Mouse (Mus musculus): ENCODE data around the gene Ppp2r5c. TPM values are rescaled to one million over a fixed set of nuclear protein-coding genes. Genes with fewer than 3 reads are reported as not detected.
A peak's percentile ranks its signal among the peaks of the same experiment; 100 is the strongest.

Ppp2r5c gene
- polyA plus RNA-seq, 1 experiment from 2014 or later: 146 TPM

- no peak for ATAC-seq (ENCODE audit: low FRiP score, low read depth)
- no peaks in the 10 kb centered on the region for H3K9me3 ChIP-seq
- no peak overlapping the region for H3K9ac ChIP-seq
- H3K4me2 ChIP-seq (replicated peaks): no peak overlapping the region
- no peak overlapping the region for H3K4me3 ChIP-seq
- H3K27me3 ChIP-seq: no peaks in the 10 kb centered on the region
- H3K27ac ChIP-seq: no peak overlapping the region
- H3K4me1 ChIP-seq: no peaks in the 10 kb centered on the region
- no peaks in the 10 kb centered on the region for H3K36me3 ChIP-seq
- 77% methylated on average over 5 of the region's 5 CpGs for WGBS
Observed at GRCm38 (mm10) chr12:110424008-110424704, 22.8 kb upstream of the Ppp2r5c start.

GRCm38 (mm10) chr12:110426417-110427010 is 20.4 kb upstream of the Ppp2r5c start:
- H3K4me2 ChIP-seq (replicated peaks): no peak overlapping the region
- H3K36me3 ChIP-seq: no peaks in the 10 kb centered on the region
- no peaks in the 10 kb centered on the region for H3K4me1 ChIP-seq
- no peak overlapping the region for H3K4me3 ChIP-seq
- no peak for ATAC-seq (ENCODE audit: low FRiP score, low read depth)
- no peaks in the 10 kb centered on the region for H3K9me3 ChIP-seq
- no peak overlapping the region for H3K27ac ChIP-seq
- H3K27me3 ChIP-seq: no peaks in the 10 kb centered on the region
- 57% methylated on average over 13 of the region's 13 CpGs for WGBS
- no peak overlapping the region for H3K9ac ChIP-seq

- no peak overlapping the region for H3K9ac ChIP-seq
- no peak overlapping the region for H3K4me2 ChIP-seq (replicated peaks)
- H3K9me3 ChIP-seq: no peaks in the 10 kb centered on the region
- no peak for ATAC-seq (ENCODE audit: low FRiP score, low read depth)
- H3K4me1 ChIP-seq: no peaks in the 10 kb centered on the region
- no peaks in the 10 kb centered on the region for H3K36me3 ChIP-seq
- H3K4me3 ChIP-seq: no peak overlapping the region
- WGBS: 64% methylated on average over 12 of the region's 12 CpGs
- no peaks in the 10 kb centered on the region; the same call in 1 of the 2 replicates for H3K27me3 ChIP-seq
- no peak overlapping the region for H3K27ac ChIP-seq
Observed at GRCm38 (mm10) chr12:110429340-110429973, 17.5 kb upstream of the Ppp2r5c start.

DNA sequence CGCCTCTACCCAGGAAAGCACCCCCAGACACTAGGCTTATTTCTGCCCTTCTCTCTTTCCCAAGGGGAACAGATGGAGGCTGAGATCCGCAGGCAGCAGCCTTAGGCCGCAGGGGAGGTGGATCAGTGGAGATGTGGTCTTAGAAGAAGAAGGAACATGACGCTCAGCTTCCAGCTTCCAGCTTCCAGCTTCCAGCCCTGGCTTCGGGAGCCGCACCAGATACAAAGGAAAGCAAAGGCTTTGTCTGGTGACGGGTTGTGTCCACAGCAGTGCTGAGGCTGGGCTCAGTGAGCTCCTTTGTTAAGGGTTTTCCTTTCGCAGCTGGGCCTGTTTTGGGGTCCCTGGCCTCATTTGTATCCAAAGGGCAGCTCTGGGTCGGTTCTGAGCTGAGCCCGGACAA is 16.9 kb upstream of the Ppp2r5c start:
- no peak for ATAC-seq (ENCODE audit: low FRiP score, low read depth)

GRCm38 (mm10) chr12:110431805-110432204 is 15.1 kb upstream of the Ppp2r5c start:
- Histone ChIP-seq H3K4me3 (no peak overlapping the region), H3K27me3 (peaks cover 4% of the 10 kb centered on the region; the same call in 1 of the 2 replicates), H3K36me3 (no peaks in the 10 kb centered on the region), H3K9me3 (no peaks in the 10 kb centered on the region), H3K9ac (no peak overlapping the region; the same call in 1 of the 2 replicates), H3K4me2 (replicated peaks) (no peak overlapping the region), H3K27ac (no peak overlapping the region), H3K4me1 (no peaks in the 10 kb centered on the region)
- 65% methylated on average over 7 of the region's 7 CpGs for WGBS
- no peak for ATAC-seq (ENCODE audit: low FRiP score, low read depth)

More for the DNA sequence above, 16.9 kb upstream of the Ppp2r5c start:
- no peak overlapping the region for H3K4me3 ChIP-seq
- no peak overlapping the region for H3K4me2 ChIP-seq (replicated peaks)
- H3K9me3 ChIP-seq: no peaks in the 10 kb centered on the region
- H3K9ac ChIP-seq: no peak overlapping the region
- no peak overlapping the region for H3K27ac ChIP-seq
- H3K4me1 ChIP-seq: no peaks in the 10 kb centered on the region
- 80% methylated on average over 10 of the region's 10 CpGs for WGBS
- peaks cover under 1% of the 10 kb centered on the region; the same call in 1 of the 2 replicates for H3K27me3 ChIP-seq
- no peaks in the 10 kb centered on the region for H3K36me3 ChIP-seq

DNA sequence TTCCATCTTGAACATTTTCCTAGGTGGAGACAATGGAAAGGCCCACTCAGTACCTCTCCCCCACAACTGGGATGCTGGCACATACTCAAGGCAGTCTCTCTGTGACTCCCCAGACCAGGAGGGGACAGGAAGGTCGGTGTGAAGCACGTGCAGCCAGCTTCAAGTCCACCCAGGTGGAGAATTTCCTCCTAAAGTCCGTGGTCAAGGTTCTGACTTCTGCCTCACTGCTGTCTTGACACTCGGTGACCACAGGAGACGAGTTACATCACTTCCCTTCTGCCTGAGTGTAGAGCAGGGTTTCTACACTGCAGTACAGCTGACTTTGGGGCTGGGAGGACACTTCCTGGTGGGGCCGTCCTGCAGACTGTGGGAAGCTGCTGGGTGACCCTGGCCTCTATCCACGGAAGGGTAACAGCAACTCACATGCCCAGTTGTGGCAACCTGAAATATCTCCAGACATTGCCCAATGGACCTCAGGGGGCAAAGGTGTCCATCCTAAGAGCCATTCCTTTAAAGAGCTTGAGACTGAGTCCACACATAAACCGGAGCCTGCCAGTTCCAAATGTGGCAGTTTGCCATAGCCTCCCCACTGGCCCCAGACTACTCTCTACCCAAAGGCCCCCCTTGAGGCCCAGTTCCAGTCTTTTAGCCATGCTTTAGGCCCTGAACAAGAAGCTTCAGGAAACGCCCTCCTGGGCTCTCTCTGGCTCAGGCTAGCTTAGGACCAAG is 10.1 kb upstream of the Ppp2r5c start:
- ATAC-seq (ENCODE audit: low FRiP score, low read depth): no peak
- Histone ChIP-seq H3K4me3 (no peak overlapping the region), H3K36me3 (no peaks in the 10 kb centered on the region), H3K9me3 (peaks cover 6% of the 10 kb centered on the region; the same call in 1 of the 2 replicates), H3K9ac (no peak overlapping the region), H3K4me1 (peaks cover 5% of the 10 kb centered on the region; the same call in 1 of the 2 replicates), H3K27ac (no peak overlapping the region), H3K27me3 (peaks cover 4% of the 10 kb centered on the region; the same call in 1 of the 2 replicates), H3K4me2 (replicated peaks) (no peak overlapping the region)
- 71% methylated on average over 9 of the region's 9 CpGs for WGBS

DNA sequence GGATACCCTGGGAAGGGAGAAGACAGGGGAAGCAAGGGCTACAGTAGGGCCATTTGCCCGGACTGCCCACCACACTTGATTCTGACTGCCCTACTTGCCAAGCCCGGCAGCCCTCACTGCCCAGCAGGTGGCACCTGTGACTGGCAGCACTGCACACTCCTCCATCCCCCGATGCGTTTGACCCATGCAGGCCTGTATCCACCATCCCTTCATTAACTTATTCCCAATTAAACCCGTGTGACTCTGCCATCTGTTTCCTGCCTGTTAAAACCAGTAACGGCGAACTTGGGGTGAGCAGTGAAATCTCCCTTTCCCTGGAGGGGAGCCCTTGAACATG is 9.6 kb upstream of the Ppp2r5c start:
- no peak overlapping the region for H3K4me3 ChIP-seq
- H3K9ac ChIP-seq: no peak overlapping the region
- no peak overlapping the region for H3K27ac ChIP-seq
- no peaks in the 10 kb centered on the region for H3K36me3 ChIP-seq
- ATAC-seq (ENCODE audit: low FRiP score, low read depth): no peak
- H3K9me3 ChIP-seq: peaks cover 6% of the 10 kb centered on the region; the same call in 1 of the 2 replicates
- peaks cover 5% of the 10 kb centered on the region; the same call in 1 of the 2 replicates for H3K4me1 ChIP-seq
- WGBS: 31% methylated on average over 7 of the region's 7 CpGs
- peaks cover 4% of the 10 kb centered on the region; the same call in 1 of the 2 replicates for H3K27me3 ChIP-seq
- no peak overlapping the region for H3K4me2 ChIP-seq (replicated peaks)

DNA sequence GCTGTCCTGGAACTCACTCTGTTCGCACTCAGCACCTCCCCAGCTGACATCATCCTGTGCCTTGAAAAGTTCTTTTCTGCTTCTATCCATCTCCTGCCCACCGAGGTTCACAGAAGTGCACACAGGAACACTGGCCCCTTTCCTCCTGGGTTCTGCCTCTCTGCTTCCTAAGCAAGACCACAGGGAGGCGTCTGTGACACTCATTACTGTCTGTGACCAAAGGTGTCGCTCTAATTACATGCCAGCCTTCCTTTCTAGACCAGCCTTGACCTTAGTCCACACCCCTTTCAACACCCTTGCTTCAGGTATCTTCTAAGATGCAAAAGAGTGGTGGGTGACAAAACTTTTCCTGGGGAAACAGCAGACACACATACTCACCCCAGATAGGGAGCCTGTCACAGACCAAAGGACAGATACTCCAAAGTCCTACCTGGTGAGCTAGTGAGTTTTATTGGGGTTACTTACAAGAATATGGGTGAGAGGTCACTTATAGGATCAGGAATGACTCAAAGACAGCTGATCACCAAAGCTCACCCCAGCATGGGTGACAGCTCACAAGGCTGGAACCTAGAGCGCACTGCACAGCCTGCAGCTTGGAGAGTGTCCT is 8.4 kb upstream of the Ppp2r5c start:
- Histone ChIP-seq H3K27me3 (peaks cover 11% of the 10 kb centered on the region; the same call in 1 of the 2 replicates), H3K36me3 (no peaks in the 10 kb centered on the region), H3K9me3 (peaks cover 6% of the 10 kb centered on the region; the same call in 1 of the 2 replicates), H3K4me3 (no peak overlapping the region), H3K4me2 (replicated peaks) (no peak overlapping the region), H3K4me1 (peaks cover 5% of the 10 kb centered on the region; the same call in 1 of the 2 replicates), H3K27ac (no peak overlapping the region), H3K9ac (no peak overlapping the region)
- ATAC-seq (ENCODE audit: low FRiP score, low read depth): no peak
- 44% methylated on average over 5 of the region's 5 CpGs for WGBS

DNA sequence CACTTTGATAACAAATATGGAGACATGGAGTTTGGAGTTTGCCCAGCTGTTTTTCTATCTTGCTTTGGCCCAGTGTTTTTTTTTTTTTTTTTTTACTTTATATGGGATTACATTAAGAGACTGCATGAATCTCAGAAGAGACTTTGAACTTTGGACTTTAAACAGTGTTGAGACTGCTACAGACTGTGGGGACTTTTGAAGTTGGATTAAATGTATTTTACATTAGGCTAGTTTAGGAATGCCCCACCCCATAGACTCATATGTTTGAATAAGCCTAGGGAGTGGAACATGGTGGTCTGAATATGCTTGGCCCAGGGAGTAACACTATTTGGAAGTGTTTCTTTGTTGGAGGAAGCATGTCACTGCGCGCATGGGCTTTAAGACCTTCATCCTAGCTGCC is 4.7 kb upstream of the Ppp2r5c start:
- H3K9ac ChIP-seq: no peak overlapping the region
- no peak overlapping the region for H3K27ac ChIP-seq
- WGBS: 96% methylated on average over 2 of the region's 2 CpGs
- no peak for ATAC-seq (ENCODE audit: low FRiP score, low read depth)
- no peaks in the 10 kb centered on the region for H3K36me3 ChIP-seq
- peaks cover 10% of the 10 kb centered on the region for H3K4me1 ChIP-seq
- no peak overlapping the region for H3K4me2 ChIP-seq (replicated peaks)
- peaks cover 10% of the 10 kb centered on the region; the same call in 1 of the 2 replicates for H3K27me3 ChIP-seq
- H3K4me3 ChIP-seq: no peak overlapping the region
- H3K9me3 ChIP-seq: peaks cover 6% of the 10 kb centered on the region; the same call in 1 of the 2 replicates

DNA sequence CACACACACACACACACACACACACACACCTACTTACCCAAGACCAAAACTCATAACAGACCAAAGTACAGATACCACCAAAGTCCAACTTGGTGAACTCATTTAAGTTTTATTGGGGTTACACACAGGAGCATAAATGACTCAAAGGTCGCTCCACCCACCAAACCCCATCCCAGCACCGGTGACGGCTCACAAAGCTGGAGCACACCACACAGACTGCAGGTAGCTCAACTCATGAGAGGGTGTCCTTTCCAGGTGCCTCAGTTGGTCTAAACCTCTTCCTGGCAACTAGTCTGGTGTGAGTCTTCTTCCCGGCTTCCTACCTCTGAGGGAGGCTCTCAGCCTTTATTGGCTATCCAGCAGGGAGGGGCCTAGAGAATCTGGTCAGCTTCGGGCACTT is 2.4 kb upstream of the Ppp2r5c start:
- Histone ChIP-seq H3K9me3 (peaks cover 6% of the 10 kb centered on the region; the same call in 1 of the 2 replicates), H3K36me3 (peaks cover 3% of the 10 kb centered on the region), H3K27me3 (peaks cover 10% of the 10 kb centered on the region; the same call in 1 of the 2 replicates), H3K4me3 (no peak overlapping the region), H3K27ac (no peak overlapping the region), H3K4me2 (replicated peaks) (no peak overlapping the region), H3K4me1 (peaks cover 13% of the 10 kb centered on the region), H3K9ac (no peak overlapping the region)
- WGBS: 49% methylated on average over 5 of the region's 5 CpGs
- no peak for ATAC-seq (ENCODE audit: low FRiP score, low read depth)

DNA sequence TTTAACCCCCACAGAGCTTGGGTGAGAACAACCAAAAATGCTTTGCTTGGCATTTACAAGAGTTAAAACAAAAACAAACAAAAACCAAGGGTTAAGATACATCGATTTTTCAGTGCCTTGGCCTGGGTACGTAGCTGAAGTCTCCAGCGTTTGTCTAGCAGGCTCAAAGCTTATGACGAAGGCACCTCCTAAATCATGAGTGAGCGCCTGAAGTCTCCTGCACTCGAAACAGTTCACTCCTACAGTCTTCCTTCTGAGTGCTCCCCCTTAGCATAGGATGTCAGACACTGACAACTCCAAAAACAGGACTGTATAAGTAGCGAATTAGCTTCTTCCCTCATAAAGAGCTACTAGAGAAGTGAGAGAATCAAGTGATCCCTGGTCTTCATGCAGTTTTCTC is 1.1 kb upstream of the Ppp2r5c start:
- peaks cover 13% of the 10 kb centered on the region for H3K4me1 ChIP-seq
- H3K9ac ChIP-seq: peak overlapping the region; percentile 58
- H3K36me3 ChIP-seq: peaks cover 13% of the 10 kb centered on the region
- peaks cover 10% of the 10 kb centered on the region; the same call in 1 of the 2 replicates for H3K27me3 ChIP-seq
- peak overlapping the region; percentile 85 for H3K4me3 ChIP-seq
- H3K9me3 ChIP-seq: peaks cover 2% of the 10 kb centered on the region; the same call in 1 of the 2 replicates
- WGBS: 31% methylated on average over 7 of the region's 7 CpGs
- ATAC-seq (ENCODE audit: low FRiP score, low read depth): no peak
- H3K27ac ChIP-seq: peak overlapping the region; percentile 93
- H3K4me2 ChIP-seq (replicated peaks): peak overlapping the region; percentile 75
